Mouse (Mus musculus): ENCODE results near the gene Tnfrsf1a. TPM values are rescaled to one million over a fixed set of nuclear protein-coding genes. Genes with fewer than 3 reads are reported as not detected.

Tnfrsf1a gene
- total RNA-seq, 2 experiments from 2014 or later = 26.7 to 33.7 TPM

- DNase-seq = no peak
These were observed 26.4 kb upstream of the Tnfrsf1a start for GRCm38 (mm10) chr6:125322794-125323193.

- no peak for DNase-seq
These were observed 25.6 kb upstream of the Tnfrsf1a start for GRCm38 (mm10) chr6:125323547-125323946.

DNA sequence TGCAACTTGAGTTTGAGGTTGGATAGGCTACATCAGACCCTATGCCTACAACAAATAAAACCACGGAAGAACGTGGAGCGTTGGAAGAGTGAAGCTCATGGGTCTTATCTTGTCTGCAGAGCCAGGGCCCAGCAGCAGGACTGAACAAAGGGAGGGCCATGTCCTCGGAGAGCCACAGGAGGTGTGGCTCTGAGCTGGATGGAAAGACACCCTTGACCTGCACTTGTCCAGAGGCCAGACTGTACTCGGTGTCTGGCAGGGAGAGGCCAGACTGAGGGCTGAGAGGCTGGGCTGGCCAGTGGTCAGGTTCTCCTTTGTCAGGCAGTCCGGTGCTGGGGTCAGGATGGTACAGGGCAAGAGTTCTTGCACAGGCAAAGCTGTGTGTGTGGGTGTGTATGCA, 23.8 kb upstream of the Tnfrsf1a start:
- no peak for DNase-seq

DNA sequence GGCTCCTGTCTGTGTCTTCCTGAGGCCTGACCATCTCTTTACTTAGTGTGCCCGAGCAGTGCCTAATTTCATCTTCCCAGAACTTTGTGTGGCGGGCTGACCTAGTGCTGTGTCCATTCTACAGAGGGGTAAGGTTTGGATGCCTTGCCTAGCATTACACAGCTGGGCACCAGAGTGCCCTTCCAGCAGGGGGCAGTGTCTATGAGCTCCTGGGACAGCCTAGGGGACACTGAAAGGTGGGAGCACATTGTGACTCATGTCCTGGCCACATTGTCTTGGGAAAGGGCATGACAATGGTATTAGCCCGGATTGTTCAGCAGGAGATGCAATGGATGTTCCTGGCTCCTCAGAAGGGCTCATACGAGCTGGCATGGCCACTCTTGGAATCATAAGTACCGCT, 20.9 kb upstream of the Tnfrsf1a start:
- DNase-seq = no peak

- DNase-seq = peak; percentile 89
These were observed 18.4 kb upstream of the Tnfrsf1a start for GRCm38 (mm10) chr6:125330626-125331326.

GRCm38 (mm10) chr6:125333112-125333899, 15.9 kb upstream of the Tnfrsf1a start:
- no peak for DNase-seq

DNA sequence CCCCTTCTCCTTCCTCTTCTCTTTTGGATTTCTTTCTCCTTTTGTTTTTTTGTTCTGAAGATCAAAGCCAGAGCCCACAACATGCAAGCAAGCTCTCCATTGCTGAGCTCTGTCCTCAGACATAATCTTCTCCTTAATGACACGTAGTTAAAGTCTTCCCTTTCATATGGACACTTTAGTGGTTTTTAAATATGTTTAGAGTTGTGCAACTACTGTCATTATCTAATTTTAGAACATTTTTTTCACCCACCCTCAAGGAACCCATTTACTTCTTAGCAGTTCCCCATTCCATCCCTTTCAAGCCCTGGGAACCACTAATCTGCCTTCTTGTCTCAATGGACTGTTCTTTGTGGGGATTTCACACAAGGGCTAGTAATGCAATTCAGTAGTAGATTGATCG, 14.8 kb upstream of the Tnfrsf1a start:
- no peak for DNase-seq

GRCm38 (mm10) chr6:125338791-125339660, 10.1 kb upstream of the Tnfrsf1a start:
- no peak for DNase-seq

- DNase-seq = no peak
These were observed 8.9 kb upstream of the Tnfrsf1a start for GRCm38 (mm10) chr6:125340244-125340643.

GRCm38 (mm10) chr6:125342198-125342597, 7.0 kb upstream of the Tnfrsf1a start:
- no peak for DNase-seq

- DNase-seq = no peak
These were observed 5.1 kb upstream of the Tnfrsf1a start for GRCm38 (mm10) chr6:125344084-125344483.

- no peak for DNase-seq
These were observed 4.3 kb upstream of the Tnfrsf1a start for GRCm38 (mm10) chr6:125344866-125345265.

GRCm38 (mm10) chr6:125345625-125346024, 3.5 kb upstream of the Tnfrsf1a start:
- DNase-seq = no peak

- DNase-seq = no peak
These were observed 3.1 kb upstream of the Tnfrsf1a start for GRCm38 (mm10) chr6:125346029-125346428.

DNA sequence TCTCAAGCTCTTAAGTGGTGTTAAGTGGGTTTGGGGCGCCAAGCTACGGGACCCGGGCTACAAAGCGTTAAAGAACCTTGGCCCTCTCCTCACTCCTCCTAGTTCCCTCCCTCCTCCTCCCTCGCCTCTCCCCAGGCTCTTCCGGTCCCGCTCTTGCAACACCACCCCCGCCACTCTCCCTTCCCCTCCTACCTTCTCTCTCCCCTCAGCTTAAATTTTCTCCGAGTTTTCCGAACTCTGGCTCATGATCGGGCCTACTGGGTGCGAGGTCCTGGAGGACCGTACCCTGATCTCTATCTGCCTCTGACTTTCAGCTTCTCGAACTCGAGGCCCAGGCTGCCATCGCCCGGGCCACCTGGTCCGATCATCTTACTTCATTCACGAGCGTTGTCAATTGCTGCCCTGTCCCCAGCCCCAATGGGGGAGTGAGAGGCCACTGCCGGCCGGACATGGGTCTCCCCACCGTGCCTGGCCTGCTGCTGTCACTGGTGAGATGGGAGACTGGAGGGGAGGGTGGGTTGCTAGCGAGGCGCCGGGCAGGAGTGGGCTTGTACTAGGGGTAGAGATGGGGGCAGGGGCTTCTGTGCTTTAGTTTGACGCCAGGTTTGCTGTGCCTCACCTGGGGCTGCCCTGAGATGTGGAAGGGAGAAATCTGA, 541 bp downstream of the Tnfrsf1a start:
- peak; percentile 75 for DNase-seq

GRCm38 (mm10) chr6:125350231-125350994, 1.3 kb downstream of the Tnfrsf1a start:
- peak; percentile 70 for DNase-seq

GRCm38 (mm10) chr6:125350995-125351324, 1.8 kb downstream of the Tnfrsf1a start:
- DNase-seq = no peak

DNA sequence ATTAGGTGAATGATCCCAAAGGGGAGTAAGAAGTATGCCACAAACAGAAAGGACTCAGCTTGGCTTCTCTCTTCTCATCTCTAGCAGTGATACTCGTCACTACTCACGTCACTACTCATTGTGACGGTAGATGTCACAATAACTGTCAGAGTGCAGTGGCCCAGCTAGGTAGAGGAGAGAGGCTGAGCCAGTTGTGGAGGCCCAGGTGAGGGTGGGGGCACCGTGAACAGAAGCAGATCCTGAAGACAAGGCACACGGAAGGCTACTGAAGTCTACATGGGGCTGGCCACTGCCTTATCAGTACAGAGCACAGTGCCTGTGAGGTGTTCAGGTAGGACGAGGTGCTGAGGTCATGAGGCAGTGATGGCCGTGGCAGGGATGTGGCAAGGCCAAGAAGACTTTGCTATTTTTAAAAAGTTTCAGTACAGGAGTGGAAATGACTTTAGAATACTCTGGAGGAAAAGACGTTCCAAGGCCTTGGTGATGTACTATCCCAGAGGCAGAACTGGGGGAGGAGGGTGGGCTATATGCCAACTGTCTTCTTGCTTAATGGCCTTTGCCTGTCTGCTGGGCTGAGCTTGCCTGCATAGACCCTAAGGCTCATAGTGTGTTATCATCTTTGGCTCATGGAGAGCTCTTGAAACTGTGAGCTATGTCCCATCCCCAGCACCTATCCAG, 2.3 kb downstream of the Tnfrsf1a start:
- DNase-seq = no peak

DNA sequence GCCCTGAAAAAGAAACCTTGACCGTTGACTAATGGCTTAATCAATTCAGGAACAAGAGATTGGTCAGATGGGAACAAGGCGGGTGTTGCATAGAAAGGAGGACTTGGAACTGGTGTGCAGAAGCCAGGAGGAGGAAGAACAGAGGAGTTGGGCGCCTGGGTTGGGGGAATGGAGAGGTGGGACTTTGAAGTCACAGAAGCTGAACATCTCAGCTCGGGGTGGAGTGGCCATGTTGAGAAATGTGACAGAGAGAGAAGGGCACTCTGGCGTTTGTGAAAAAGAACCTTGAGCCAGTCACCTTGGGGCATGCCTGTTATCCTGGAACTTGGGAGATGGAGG, 2.9 kb downstream of the Tnfrsf1a start:
- DNase-seq = no peak

- no peak for DNase-seq
These were observed 3.6 kb downstream of the Tnfrsf1a start for GRCm38 (mm10) chr6:125352811-125353210.

DNA sequence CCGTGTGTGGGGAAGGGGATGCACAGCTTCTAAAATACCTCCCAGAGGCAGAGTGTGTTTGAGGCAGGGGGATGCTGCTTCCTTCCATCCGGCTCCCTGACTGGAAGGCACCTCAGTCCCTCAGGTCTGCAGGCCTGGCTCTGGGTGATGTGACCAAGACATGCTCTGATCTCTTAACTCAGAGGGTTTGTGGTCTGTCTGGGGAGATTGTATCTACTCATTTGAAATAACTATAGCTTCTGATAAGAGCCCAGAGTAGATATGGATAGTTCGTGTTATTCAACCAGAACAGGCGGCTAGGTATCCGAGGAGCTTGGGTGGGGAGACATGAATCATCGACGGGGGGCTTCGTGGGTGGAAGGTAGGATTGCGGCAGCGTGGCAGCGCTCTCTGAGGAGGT, 4.1 kb downstream of the Tnfrsf1a start:
- DNase-seq = no peak

Measured in gastrocnemius, postnatal 25 days (tissue).